30 mouse cellular contexts compared by ENCODE assay signal in the genomic region with DNA sequence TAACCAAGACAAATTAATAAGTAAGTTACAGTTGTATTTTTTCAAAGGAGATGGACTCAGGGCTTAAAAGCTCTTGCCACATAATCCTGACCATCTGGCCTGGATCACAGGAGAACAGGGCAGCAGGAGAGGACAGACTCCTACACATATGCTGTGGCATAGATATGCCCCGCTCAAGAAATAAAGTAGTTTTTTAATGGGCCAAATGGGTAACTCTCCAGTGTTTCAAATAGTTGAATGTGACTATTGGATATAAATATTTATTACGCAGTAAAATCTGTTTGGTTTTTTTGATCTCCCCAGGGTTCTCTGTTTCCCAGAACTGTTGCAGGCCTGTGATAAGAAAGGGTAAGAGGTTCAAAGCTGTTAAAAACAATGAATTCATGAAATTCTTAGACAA. TPM values are rescaled to one million over a fixed set of nuclear protein-coding genes. Genes with fewer than 3 reads are reported as not detected.
DNase-seq lines count a peak whose midpoint lies in the region; ATAC-seq and TF ChIP-seq lines count a peak whose summit lies in the region.
"Had no signal": no experiment of that assay in that cellular context is flagged by ENCODE, and none has a peak within 500 bp of the region (broad histone marks: within the 10 kb centered on the region; RNA-seq: fewer than 3 reads in every experiment).

No protein-coding gene starts in this region.

- no peaks in the 10 kb centered on the region for H3K9me3 ChIP-seq in lung, embryonic 15.5 days
- H3K9me3 ChIP-seq in midbrain, embryonic 13.5 days, result no peaks in the 10 kb centered on the region
- H3K9me3 ChIP-seq: embryonic facial prominence, embryonic 13.5 days; forebrain, embryonic 12.5 days; heart, embryonic 13.5 days; liver, embryonic 13.5 days; midbrain, embryonic 10.5 days had no signal

- ATAC-seq in lung, embryonic 15.5 days (ENCODE audit: borderline replicate concordance, extremely low read depth, low FRiP score, low TSS enrichment), result no peak
- ATAC-seq in midbrain, embryonic 13.5 days, result no peak
- ATAC-seq: forebrain, postnatal 0 days; hindbrain, embryonic 16.5 days; midbrain, embryonic 16.5 days had no signal

- no peak overlapping the region for H3K4me2 ChIP-seq in lung, embryonic 15.5 days
- H3K4me2 ChIP-seq in midbrain, embryonic 13.5 days (replicated peaks), result no peak overlapping the region
- H3K4me2 ChIP-seq: embryonic facial prominence, embryonic 13.5 days; forebrain, embryonic 12.5 days; heart, embryonic 13.5 days; liver, embryonic 13.5 days had no signal

- peaks cover 4% of the 10 kb centered on the region for H3K4me1 ChIP-seq in heart, adult 2 months (ENCODE audit: control insufficient read depth, insufficient read depth, low read length)
- H3K4me1 ChIP-seq in lung, embryonic 15.5 days, result peaks cover 14% of the 10 kb centered on the region; the same call in 1 of the 2 replicates
- peaks cover 12% of the 10 kb centered on the region for H3K4me1 ChIP-seq in midbrain, embryonic 13.5 days (replicated peaks)

- TF ChIP-seq POLR2A in heart, adult 2 months (IDR thresholded peaks at IDR 0.05; ENCODE audit: insufficient read depth, low read depth, low read length), result no peak

- H3K36me3 ChIP-seq in heart, adult 2 months (ENCODE audit: control insufficient read depth, insufficient read depth, low read length), result peaks cover 15% of the 10 kb centered on the region
- peaks cover 10% of the 10 kb centered on the region for H3K36me3 ChIP-seq in lung, embryonic 15.5 days
- no peaks in the 10 kb centered on the region; the same call in 1 of the 2 replicates for H3K36me3 ChIP-seq in macrophage (ENCODE audit: inconsistent target)
- H3K36me3 ChIP-seq in midbrain, embryonic 13.5 days, result no peaks in the 10 kb centered on the region
- H3K36me3 ChIP-seq: forebrain, embryonic 12.5 days; midbrain, embryonic 10.5 days had no signal

- no peak for TF ChIP-seq CTCF in heart, adult 2 months (IDR thresholded peaks at IDR 0.05)

- intact Hi-C loops in heart, adult 2 months (cut with DNase I), result loop anchor here (5.0 kb wide), 2 partner anchors 47 to 327 kb away; no protein-coding TSS in a partner anchor
- intact Hi-C loops in heart, postnatal 14 days (cut with DNase I), result no loop called here

- H3K9ac ChIP-seq in heart, adult 2 months (ENCODE audit: low read depth, low read length), result no peak overlapping the region
- H3K9ac ChIP-seq in lung, embryonic 15.5 days, result no peak overlapping the region
- no peak overlapping the region for H3K9ac ChIP-seq in midbrain, embryonic 13.5 days (replicated peaks)
- H3K9ac ChIP-seq: embryonic facial prominence, embryonic 13.5 days; forebrain, embryonic 12.5 days; forebrain, postnatal 0 days; heart, embryonic 13.5 days; liver, embryonic 13.5 days had no signal

- H3K27ac ChIP-seq in heart, adult 2 months, result peak overlapping the region; percentile 99
- peak overlapping the region; percentile 9; the same call in 1 of the 2 replicates for H3K27ac ChIP-seq in lung, embryonic 15.5 days
- peak overlapping the region; percentile 99 for H3K27ac ChIP-seq in macrophage
- no peak overlapping the region for H3K27ac ChIP-seq in midbrain, embryonic 13.5 days
- H3K27ac ChIP-seq: embryonic facial prominence, embryonic 13.5 days; forebrain, embryonic 12.5 days; heart, embryonic 13.5 days; liver, embryonic 13.5 days; midbrain, embryonic 10.5 days had no signal

- 79% methylated on average over 2 of the region's 2 CpGs for WGBS in heart, adult 2 months
- WGBS in lung, embryonic 15.5 days, result 88% methylated on average over 2 of the region's 2 CpGs
- 94% methylated on average over 2 of the region's 2 CpGs for WGBS in macrophage (ENCODE audit: missing documents)
- WGBS in midbrain, embryonic 13.5 days, result 88% methylated on average over 2 of the region's 2 CpGs

- DNase-seq in heart, adult 2 months, result no peak
- no peak for DNase-seq in heart, postnatal 14 days
- DNase-seq in lung, postnatal 25 days (ENCODE audit: low spot score), result no peak
- DNase-seq in NIH3T3 (ENCODE audit: low read depth), result peak; percentile 70
- DNase-seq: adrenal gland, adult 2 months; adrenal gland, postnatal 36 days; cerebellum, adult 8-10 months; cerebellum, postnatal 36 days; embryo, embryonic 11 days; forebrain, postnatal 0 days; gastrocnemius, postnatal 14 days; kidney, adult 18-20 months; kidney, postnatal 4 days; left cerebral cortex, postnatal 4 days; liver, embryonic 13.5 days; lung, adult 2 months; thymus, adult 2 months; thymus, postnatal 36 days had no signal

- TF ChIP-seq EP300 in heart, adult 2 months (IDR thresholded peaks at IDR 0.05; ENCODE audit: insufficient read depth, low read depth, low read length), result no peak

- no peaks in the 10 kb centered on the region for H3K27me3 ChIP-seq in heart, adult 2 months (ENCODE audit: control insufficient read depth, insufficient read depth, low read length)
- H3K27me3 ChIP-seq in lung, embryonic 15.5 days, result no peaks in the 10 kb centered on the region
- H3K27me3 ChIP-seq in midbrain, embryonic 13.5 days, result no peaks in the 10 kb centered on the region
- H3K27me3 ChIP-seq: embryonic facial prominence, embryonic 13.5 days; forebrain, embryonic 12.5 days; heart, embryonic 13.5 days; liver, embryonic 13.5 days had no signal

- H3K4me3 ChIP-seq in heart, adult 2 months, result no peak overlapping the region
- H3K4me3 ChIP-seq in lung, embryonic 15.5 days, result no peak overlapping the region
- H3K4me3 ChIP-seq in macrophage (ENCODE audit: inconsistent target), result no peak overlapping the region
- H3K4me3 ChIP-seq in midbrain, embryonic 13.5 days (replicated peaks), result no peak overlapping the region
- H3K4me3 ChIP-seq: embryonic facial prominence, embryonic 13.5 days; erythroblast, embryonic 14.5 days; forebrain, embryonic 12.5 days; heart, embryonic 13.5 days; liver, embryonic 13.5 days; midbrain, embryonic 10.5 days had no signal

- peaks cover 1% of the 10 kb centered on the region; the same call in 1 of the 2 replicates for H3K79me2 ChIP-seq in heart, adult 2 months (replicated peaks; ENCODE audit: control insufficient read depth, insufficient read depth, low read length)
- H3K79me2 ChIP-seq in macrophage (ENCODE audit: inconsistent target), result peaks cover 38% of the 10 kb centered on the region

RNA-seq across cellular contexts. Expression of a gene that starts 1.1 kb away (rescaled TPM):
- 10 to 100 TPM; 28.7 to 40.7 TPM for total RNA-seq in heart, adult 2 months (2021)
- 32.4 and 47.0 TPM in 2 replicates for polyA plus RNA-seq in heart, adult 2 months (2012; rRNA removed)
- total RNA-seq in heart, postnatal 14 days (2021), result 10 to 100 TPM; 43.5 to 46.0 TPM
- 1.2 and 1.5 TPM in 2 replicates for polyA plus RNA-seq in lung, embryonic 15.5 days (2015; fragmentation: Nextera tagmentation; extraction: Ambion mirVana)
- 1,000 to 10,000 TPM in 14 of 26 experiments, 100 to 1,000 TPM in 12; 684 to 1,927 (median 1,016) TPM for total RNA-seq in macrophage (2018; cell fraction: chromatin; rRNA removed)
- 100 to 1,000 TPM; 130 to 310 (median 205) TPM for total RNA-seq in macrophage (2018; cell fraction: cytosol; rRNA removed)
- 1,000 to 10,000 TPM in 24 of 26 experiments, 100 to 1,000 TPM in 2; 867 to 2,363 (median 1,262) TPM for total RNA-seq in macrophage (2018; cell fraction: nucleus; rRNA removed)
- polyA plus RNA-seq in macrophage (2018), result 120 to 201 TPM (median 122 TPM) in 3 replicates
- 0.13 TPM in 1 of 2 replicates, not detected in the other for polyA plus RNA-seq in midbrain, embryonic 13.5 days (2015; fragmentation: Nextera tagmentation; extraction: Ambion mirVana)
- polyA plus RNA-seq: erythroblast, embryonic 14.5 days; forebrain, embryonic 12.5 days; forebrain, postnatal 0 days; hindbrain, embryonic 11.5 days; midbrain, embryonic 10.5 days; midbrain, embryonic 16.5 days; neural tube, embryonic 11.5 days had no signal

Comparison
In these comparisons a context has a peak if more than half of its experiments do, and no peak if none do; other contexts are left out.
1. RNA of a gene that starts 1.1 kb away (polyA plus RNA-seq): 120 to 201 TPM in macrophage and 32.4 to 47.0 TPM in heart, adult 2 months; 1.2 to 1.5 TPM in lung, embryonic 15.5 days and 0.13 TPM in midbrain, embryonic 13.5 days; every median in the first group is over 10 times any median in the second.